Mouse (Mus musculus) cerebellum, adult 9-11 months (tissue): Measurements from ENCODE around the gene Kctd12b.
"Not testable (repeated sequence)": the region's sequence is repeated elsewhere in the genome, so short reads cannot be mapped to it uniquely, and the experiment has no call there.

Experiments used
- DNase-seq: peaks from one replicate; pipeline ENCODE4 v3.0.0; 2022

Kctd12b gene

DNA sequence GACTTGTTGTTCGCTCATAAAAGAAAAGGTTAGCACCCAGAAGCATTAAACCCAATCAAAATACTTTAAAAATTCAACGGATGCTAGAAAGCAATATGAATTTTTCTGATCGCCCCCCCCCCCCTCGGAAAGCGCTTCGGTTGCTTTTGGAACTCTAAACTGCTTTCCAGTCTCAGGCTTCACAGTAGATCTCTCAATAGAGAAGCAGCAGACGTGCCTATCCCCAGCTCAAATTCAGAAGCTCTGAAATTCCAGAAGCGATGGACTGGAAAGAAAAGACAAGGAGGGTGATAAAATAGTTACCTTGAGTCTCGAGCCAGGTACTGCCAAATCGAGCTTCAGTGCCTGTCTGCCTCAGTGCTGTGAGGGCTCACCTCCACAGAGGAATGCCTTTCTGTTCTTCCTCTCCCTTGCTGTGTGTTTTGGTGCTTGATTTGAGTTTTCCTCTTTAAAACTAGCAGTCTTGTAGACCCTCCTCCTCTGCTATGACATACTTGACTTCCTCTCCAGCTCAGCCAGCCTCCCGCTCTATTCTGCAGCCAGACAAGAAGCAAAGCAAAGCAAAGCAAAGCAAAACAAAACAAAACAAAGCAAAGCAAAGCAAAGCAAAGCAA is at the start of gene Kctd12b:
Kctd12b (minus strand) TSS at position 610 of the 614 bp plus-strand sequence.
- no peak for DNase-seq

DNA sequence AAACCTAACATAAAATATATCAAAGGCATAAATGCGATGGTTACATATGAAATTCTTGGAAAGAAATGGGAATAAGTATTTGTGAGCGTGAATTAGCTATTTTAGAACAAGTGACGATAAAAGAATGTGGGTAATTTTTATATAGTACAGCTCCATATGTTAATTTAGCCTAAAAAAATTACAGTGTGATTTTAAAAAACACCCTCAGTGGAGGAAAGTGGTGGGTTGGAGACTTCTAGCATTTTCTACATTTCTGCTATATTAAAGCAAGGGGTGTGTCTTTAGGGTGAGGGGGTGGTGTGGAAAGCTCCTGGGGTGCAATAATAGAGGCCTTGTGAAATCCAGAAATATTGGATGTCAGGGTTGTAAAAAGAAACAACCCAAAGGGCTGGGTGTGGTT is 46.3 kb upstream of the Kctd12b start:
- no peak for DNase-seq

DNA sequence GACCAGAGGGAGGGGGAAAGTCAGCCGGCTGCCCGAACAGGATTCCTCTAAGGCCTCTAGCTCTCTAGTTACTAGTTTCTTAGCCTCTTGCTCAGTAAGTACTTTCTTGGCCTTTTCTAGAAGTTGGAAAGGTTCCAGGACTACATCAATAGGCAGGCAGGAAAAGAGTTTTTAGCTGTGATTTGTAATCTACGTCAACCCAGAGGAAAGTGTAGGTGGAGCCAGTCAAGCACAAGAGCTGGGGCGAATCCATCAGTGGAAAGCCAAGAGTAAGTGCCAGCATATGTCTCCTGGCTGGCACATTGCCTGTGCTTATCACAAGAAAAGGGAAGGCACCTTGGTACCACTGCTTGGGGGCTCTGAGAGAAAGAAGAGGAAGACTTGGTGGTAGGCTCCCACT is 39.5 kb upstream of the Kctd12b start:
- no peak for DNase-seq

DNA sequence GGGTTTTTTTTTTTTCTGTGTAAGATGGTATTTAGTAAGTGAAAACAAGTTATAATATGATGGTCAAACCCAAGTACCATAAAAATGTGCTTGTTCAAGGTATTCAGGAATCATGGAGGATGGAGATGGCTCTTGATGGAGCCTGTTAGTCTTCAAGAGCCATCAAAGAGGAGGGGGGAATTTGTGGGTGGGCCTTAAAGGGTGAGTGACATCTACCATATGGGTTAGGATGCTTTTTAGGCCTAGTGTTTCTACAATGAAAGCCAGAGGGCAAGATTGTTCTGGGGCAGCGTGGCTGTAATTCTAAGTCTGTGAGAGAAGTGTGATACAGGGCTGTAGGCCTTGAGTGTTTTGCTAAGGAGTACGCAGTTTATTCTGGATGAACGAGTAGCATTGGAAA is 28.2 kb upstream of the Kctd12b start:
- DNase-seq, result peak; percentile 8

DNA sequence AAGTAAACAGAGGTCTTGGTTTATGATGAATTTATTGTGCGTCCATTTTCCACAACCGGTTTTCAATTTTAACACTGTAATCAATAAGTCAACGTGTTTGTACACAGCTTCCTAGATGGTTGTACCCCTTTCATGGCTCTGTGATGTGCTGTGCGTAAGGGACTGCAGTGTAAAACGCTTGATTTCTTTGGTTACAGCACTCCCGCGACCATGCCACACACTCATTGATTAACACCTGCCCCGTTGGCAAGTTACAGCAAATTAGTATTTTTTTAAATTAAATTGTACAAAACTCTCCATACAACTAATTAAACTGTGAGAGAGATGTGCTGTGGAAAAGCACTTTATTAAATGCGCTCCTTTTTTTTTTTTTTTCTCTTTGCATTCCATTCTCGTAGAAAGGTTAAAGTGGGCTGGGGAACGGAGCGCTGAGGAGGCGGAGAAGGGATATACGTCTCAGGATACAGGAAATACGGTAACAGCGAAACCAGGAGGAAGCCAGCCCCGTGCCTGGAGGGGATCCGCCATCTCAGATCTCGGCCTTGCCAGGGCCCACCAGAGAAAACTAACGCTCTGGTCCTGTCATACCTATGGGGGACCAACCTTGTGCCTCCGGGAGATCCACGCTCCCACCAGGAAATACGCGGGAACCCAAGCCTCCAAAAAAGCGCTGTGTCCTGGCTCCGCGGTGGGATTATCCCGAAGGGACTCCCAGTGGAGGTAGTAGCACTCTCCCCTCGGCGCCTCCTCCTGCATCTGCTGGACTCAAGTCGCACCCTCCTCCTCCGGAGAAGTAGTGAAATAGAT is 27.1 kb upstream of the Kctd12b start, which contains the start of gene Nbdy:
Nbdy (plus strand) TSS at position 481 of the 807 bp plus-strand sequence.
- peak; percentile 64 for DNase-seq

DNA sequence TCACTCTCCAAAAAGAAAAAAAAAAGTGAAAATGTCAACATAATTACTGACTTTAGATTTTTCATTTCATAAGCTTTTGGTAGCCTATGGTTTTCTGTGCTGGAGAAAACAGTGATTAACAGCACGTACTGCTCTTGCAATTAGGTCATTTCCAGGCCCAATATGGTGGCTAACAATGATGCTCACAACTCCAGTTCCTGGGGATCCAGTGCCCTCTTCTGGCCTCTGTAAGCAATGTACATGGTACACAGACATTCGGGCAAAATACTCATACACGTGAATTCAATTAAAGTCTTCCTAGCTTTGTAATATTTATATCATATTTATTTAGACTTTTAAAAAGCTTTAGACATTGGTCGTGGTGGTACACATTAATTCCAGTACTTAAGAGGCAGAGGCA is 23.4 kb upstream of the Kctd12b start:
- DNase-seq, result no peak

DNA sequence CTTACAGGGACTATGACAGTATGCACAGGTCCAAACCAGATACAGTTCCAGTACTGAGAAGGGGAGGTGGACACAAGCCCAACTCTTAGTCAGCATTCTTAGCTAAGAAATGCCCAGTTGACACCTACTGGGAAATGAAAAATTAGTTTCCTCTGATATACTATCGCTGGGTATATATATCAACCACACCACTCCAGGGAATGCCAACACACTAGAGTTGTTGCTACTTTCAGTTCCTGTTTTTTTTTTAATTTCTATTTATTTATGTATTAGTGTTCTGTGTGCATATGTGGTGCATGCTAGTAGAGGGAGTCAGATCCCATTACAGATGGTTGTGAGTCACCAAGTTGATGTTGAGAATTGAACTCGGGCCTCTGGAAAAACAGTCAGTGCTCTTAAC is 20.5 kb upstream of the Kctd12b start:
- DNase-seq, result no peak

DNA sequence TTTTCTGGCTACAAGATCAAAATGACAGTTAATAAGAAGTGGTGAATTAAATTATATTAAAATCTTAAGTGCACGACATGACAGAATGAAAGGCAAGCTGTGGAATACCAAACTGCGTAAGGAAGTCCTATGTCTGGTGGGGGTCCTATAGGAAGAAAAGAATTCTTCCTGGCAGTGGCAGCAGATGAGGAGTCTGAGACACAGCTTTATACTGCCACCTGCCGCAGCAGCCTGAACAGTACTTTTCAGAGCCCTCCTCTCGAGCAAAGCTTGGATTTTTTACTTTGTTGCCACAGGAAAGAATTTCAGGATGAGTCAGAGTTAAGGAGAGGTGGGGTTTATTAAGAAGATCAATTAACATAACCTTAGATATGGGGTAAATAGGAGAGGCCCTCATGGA is 11.5 kb upstream of the Kctd12b start:
- DNase-seq, result no peak

DNA sequence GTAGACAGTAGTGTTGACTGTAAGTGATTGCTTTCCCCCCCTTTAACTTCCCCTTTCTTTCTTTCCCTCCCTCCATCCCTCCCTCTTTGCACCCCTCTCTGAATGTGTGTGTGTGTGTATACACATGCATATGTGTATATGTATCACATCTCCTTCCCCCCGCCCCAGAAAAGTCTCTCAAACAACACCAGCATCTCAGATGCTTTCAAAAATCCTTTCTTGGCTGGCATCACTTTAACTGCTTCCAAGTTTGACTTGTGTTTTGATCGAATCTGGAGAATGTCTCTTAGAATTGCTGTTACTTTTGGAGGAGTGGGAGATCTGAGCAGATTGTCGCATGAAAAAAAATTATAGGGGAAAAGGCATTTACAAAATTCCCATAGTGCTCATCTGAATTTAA is 4.3 kb upstream of the Kctd12b start:
- no peak for DNase-seq

DNA sequence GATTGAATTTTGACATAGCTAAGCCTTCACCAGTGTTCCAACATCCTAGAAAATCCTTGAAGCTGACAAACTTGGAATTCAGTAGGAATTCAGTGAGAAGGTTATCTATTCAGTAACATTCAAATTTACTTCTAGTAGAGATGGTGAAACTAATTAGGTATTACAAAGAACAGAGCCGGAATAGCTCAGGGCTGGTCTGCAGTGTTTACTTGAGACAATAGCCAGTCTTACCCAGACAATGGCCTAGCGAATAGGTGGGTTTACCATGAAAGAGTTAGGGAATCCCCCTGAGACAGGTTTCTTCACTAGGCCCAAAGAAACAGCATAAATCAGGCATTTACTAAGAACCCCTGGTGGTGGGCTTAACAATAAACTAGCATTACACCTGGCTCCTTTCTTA is 28.0 kb downstream of the Kctd12b start:
- not testable (repeated sequence) for DNase-seq

DNA sequence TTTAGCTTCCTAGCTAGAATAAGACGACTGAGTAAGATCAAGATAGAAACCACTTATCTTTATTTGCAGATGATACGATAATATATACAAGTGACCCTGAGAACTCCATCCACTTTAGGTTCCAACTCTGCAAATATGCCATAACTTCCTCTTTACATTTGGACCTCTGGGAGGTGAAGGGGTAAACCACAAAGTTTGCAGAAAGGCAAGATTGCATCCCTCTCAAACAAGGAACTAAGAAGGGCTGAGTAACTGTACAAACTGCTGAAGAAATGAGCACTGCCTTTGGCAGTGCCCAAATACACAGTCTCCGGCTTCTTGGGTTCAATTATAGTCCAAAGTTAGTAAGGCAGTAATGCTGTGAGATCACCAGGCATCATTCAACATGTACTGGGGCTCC is 31.3 kb downstream of the Kctd12b start:
- no peak for DNase-seq

DNA sequence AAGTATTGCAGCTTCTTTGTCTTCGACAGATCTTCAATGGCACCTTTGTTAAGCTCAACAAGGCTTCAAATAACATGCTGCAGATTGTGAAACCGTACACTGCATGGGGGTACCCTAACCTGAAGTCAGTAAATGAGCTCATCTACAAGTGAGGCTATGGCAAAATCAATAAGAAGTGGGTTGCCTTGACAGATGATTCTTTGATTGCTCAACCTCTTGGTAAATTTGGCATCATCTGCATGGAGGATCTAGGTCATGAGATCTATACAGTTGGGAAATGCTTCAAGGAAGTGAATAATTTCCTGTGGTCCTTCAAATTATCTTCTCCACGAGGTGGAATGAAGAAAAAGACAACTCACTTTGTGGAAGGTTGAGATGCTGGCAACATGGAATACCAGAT is 39.2 kb downstream of the Kctd12b start:
- no peak for DNase-seq

DNA sequence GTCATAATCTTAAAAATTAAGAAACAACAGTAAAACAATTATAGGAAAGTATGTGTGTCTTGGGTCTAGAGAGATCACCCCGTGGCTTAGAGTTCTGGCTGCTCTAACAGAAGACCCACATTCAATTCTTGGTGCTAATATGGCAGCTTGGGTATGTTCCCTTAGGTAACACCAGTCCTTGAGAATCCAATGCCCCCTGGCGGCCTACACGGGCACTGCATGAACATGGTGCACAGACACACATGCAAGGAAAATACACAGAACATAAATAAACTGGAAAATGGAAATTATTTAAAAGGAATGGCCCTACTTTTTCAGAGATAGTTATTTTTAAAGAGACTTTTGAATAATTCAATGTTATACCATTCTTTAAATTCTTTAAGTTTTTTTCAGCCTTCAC is 55.6 kb downstream of the Kctd12b start:
- no peak for DNase-seq

DNA sequence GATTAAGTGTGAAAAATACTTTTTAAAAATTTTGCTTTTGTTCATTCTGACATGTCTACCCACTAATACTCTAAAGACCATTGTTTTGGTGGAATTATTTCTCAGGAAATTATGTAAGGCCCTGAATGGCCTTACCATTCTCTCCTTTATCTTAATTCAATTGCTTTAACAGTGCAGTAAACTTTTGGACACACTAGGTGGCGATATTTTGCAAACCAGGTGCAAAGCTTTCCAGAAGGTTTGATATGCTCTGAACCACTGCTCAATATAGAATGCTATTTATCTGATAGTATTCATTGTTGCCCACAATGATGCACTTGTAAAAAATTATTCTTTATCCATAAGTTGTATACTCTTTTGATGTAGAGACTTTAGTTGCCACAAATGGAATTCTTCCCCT is 59.9 kb downstream of the Kctd12b start:
- no peak for DNase-seq
